Mouse (Mus musculus) monocyte, adult 5-6 weeks (primary cell): ENCODE results near the gene B3galt5. TPM values are rescaled to one million over a fixed set of nuclear protein-coding genes. Genes with fewer than 3 reads are reported as not detected.

Source experiments
- total RNA-seq: library from RNA; stranded (forward); fragments of 200-1000, 200-491, 200-594 nt; gene quantifications from 3 replicates; pipeline ENCODE4 v1.2.3, GENCODE M21; 2017

Gene B3galt5
- total RNA-seq, 1 experiment from 2014 or later: not detected

Other genes with a start within 250 kb of the B3galt5 start
- gene Psmg1, start 244.8 kb upstream of the B3galt5 start, total RNA-seq: 21.3 to 27.5 TPM (median 22.7 TPM) in 3 replicates
- gene Brwd1, start 153.3 kb upstream of the B3galt5 start, total RNA-seq: 111 to 204 TPM (median 115 TPM) in 3 replicates
- gene Hmgn1, start 108.1 kb upstream of the B3galt5 start, total RNA-seq: 39.7 to 60.5 TPM (median 49.6 TPM) in 3 replicates
- gene Wrb, start 90.4 kb upstream of the B3galt5 start, total RNA-seq: 6.2 to 15.9 TPM (median 8.8 TPM) in 3 replicates
- gene Lca5l, start 43.5 kb upstream of the B3galt5 start, total RNA-seq: not detected in 3 replicates
- gene Sh3bgr, start 35.4 kb upstream of the B3galt5 start, total RNA-seq: not detected in 3 replicates
- gene Itgb2l, start 207.8 kb downstream of the B3galt5 start, total RNA-seq: 0.11 to 0.29 TPM in 2 of 3 replicates, not detected in the other
- not detected in 3 replicates for gene Pcp4, start 231.8 kb downstream of the B3galt5 start, total RNA-seq